9 mouse cellular contexts compared by ENCODE assay signal in the genomic region with DNA sequence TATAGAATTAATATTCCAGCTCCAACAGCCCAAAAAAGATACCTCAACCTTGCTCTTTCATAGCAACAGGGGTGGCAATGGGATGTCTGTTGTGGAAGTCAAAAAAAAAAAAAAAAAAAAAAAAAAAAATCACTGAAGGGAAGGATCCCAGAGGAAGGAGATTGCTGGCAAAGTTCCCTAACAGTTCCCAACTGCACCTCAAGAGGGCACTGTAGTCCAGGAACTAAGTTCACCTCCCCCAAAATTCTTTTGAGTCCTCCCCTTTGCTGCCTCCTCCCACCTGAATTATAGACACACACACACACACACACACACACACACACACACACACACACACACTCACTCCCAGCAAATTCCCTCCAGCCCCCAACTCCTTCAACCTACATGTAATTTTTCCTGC. TPM values are rescaled to one million over a fixed set of nuclear protein-coding genes. Genes with fewer than 3 reads are reported as not detected.
DNase-seq lines count a peak whose midpoint lies in the region; ATAC-seq and TF ChIP-seq lines count a peak whose summit lies in the region.
"Had no signal": no experiment of that assay in that cellular context is flagged by ENCODE, and none has a peak within 500 bp of the region (broad histone marks: within the 10 kb centered on the region; RNA-seq: fewer than 3 reads in every experiment).

No protein-coding gene starts in this region.

- peak; percentile 66 for TF ChIP-seq CTCF in liver, adult 2 months (IDR thresholded peaks at IDR 0.05; ENCODE audit: low read depth, low read length)

- no peak overlapping the region for H3K4me3 ChIP-seq in kidney, embryonic 15.5 days (replicated peaks)
- H3K4me3 ChIP-seq in liver, adult 2 months (ENCODE audit: insufficient read depth, low read depth, low read length): no peak overlapping the region

- DNase-seq in kidney, adult 11 months: peak; percentile 74
- peak; percentile 71 to 72 for DNase-seq in adrenal gland, postnatal 36 days
- peak; percentile 91 for DNase-seq in kidney, adult 9 months
- peak; percentile 80 for DNase-seq in liver, adult 2 months (ENCODE audit: extremely low read depth, low read depth, low spot score)
- DNase-seq in retina, adult 2 months (ENCODE audit: low read depth, low spot score): peak; percentile 26
- peak; percentile 36 for DNase-seq in urinary bladder, adult 2 months (ENCODE audit: low spot score)

- no peaks in the 10 kb centered on the region for H3K36me3 ChIP-seq in kidney, embryonic 15.5 days
- H3K36me3 ChIP-seq in liver, adult 2 months (ENCODE audit: control insufficient read depth, insufficient read depth, low read length): no peaks in the 10 kb centered on the region

- peaks cover 24% of the 10 kb centered on the region for H3K4me1 ChIP-seq in kidney, embryonic 15.5 days
- H3K4me1 ChIP-seq in liver, adult 2 months (ENCODE audit: control insufficient read depth, insufficient read depth, low read length): peaks cover 4% of the 10 kb centered on the region

- H3K9me3 ChIP-seq in kidney, embryonic 15.5 days (replicated peaks): no peaks in the 10 kb centered on the region

- H3K4me2 ChIP-seq in kidney, embryonic 15.5 days: no peak overlapping the region

- no peak overlapping the region for H3K27ac ChIP-seq in kidney, embryonic 15.5 days
- peak overlapping the region; percentile 30; the same call in 1 of the 2 replicates for H3K27ac ChIP-seq in liver, adult 2 months (replicated peaks; ENCODE audit: insufficient read depth, low read depth, low read length)

- H3K79me2 ChIP-seq in liver, adult 2 months (ENCODE audit: control insufficient read depth, insufficient read depth, low read length): no peaks in the 10 kb centered on the region

- no peak overlapping the region for H3K9ac ChIP-seq in kidney, embryonic 15.5 days
- H3K9ac ChIP-seq in liver, adult 2 months (ENCODE audit: low read depth, low read length): no peak overlapping the region

- ATAC-seq in kidney, embryonic 15.5 days (replicated peaks; ENCODE audit: low FRiP score): no peak
- 0 out of 2 replicates have a peak, but pooled peaks have one; percentile 57 for ATAC-seq in erythroblast, adult 5-6 weeks (replicated peaks; ENCODE audit: low FRiP score, poor library complexity, severe bottlenecking)

- H3K27me3 ChIP-seq in kidney, embryonic 15.5 days: peaks cover 25% of the 10 kb centered on the region
- no peaks in the 10 kb centered on the region; the same call in 1 of the 2 replicates for H3K27me3 ChIP-seq in liver, adult 2 months (ENCODE audit: control insufficient read depth, insufficient read depth, low read length)

- TF ChIP-seq POLR2A in liver, adult 2 months (IDR thresholded peaks at IDR 0.05; ENCODE audit: extremely low read depth, insufficient read depth, low read length): no peak

RNA-seq across cellular contexts. Expression of a gene that starts 4.3 kb away (rescaled TPM):
- 0.06 and 0.09 TPM in 2 replicates for polyA plus RNA-seq in kidney, embryonic 15.5 days (2015; fragmentation: Nextera tagmentation; extraction: Ambion mirVana)
- under 1 TPM in 1 of 2 experiments, not detected in 1; 0.03 TPM for total RNA-seq in adrenal gland, postnatal 36 days (2021)
- not detected in 2 replicates for total RNA-seq in erythroblast, adult 5-6 weeks (2015; ENCODE audit: low replicate concordance)
- not detected in 2 replicates for total RNA-seq in erythroblast, adult 5-6 weeks (2017; ENCODE audit: low replicate concordance)
- under 0.01 TPM in 1 of 2 replicates, not detected in the other for total RNA-seq in liver, adult 2 months (2014; rRNA removed)
- polyA plus RNA-seq in liver, adult 2 months (2012; rRNA removed): 0.02 TPM in 1 of 2 replicates, not detected in the other
- 0.11 and 0.15 TPM in 2 replicates for polyA plus RNA-seq in urinary bladder, adult 2 months (2012; rRNA removed)

RNA-seq across cellular contexts. Expression of a gene that starts 21.2 kb away (rescaled TPM):
- 55.9 and 57.7 TPM in 2 replicates for polyA plus RNA-seq in kidney, embryonic 15.5 days (2015; fragmentation: Nextera tagmentation; extraction: Ambion mirVana)
- 10 to 100 TPM; 25.6 to 27.0 TPM for total RNA-seq in adrenal gland, postnatal 36 days (2021)
- 9.0 TPM in 1 of 2 replicates, not detected in the other for total RNA-seq in erythroblast, adult 5-6 weeks (2015; ENCODE audit: low replicate concordance)
- total RNA-seq in erythroblast, adult 5-6 weeks (2017; ENCODE audit: low replicate concordance): 4.4 and 7.2 TPM in 2 replicates
- total RNA-seq in liver, adult 2 months (2014; rRNA removed): 5.9 and 8.0 TPM in 2 replicates
- 15.4 and 17.8 TPM in 2 replicates for polyA plus RNA-seq in liver, adult 2 months (2012; rRNA removed)
- 23.4 and 29.6 TPM in 2 replicates for polyA plus RNA-seq in urinary bladder, adult 2 months (2012; rRNA removed)

RNA-seq across cellular contexts. Expression of a gene that starts 37.2 kb away (rescaled TPM):
- polyA plus RNA-seq in kidney, embryonic 15.5 days (2015; fragmentation: Nextera tagmentation; extraction: Ambion mirVana): 13.2 and 14.7 TPM in 2 replicates
- 10 to 100 TPM; 32.0 to 32.8 TPM for total RNA-seq in adrenal gland, postnatal 36 days (2021)
- total RNA-seq in erythroblast, adult 5-6 weeks (2015; ENCODE audit: low replicate concordance): 5.6 and 6.1 TPM in 2 replicates
- 5.3 and 8.4 TPM in 2 replicates for total RNA-seq in erythroblast, adult 5-6 weeks (2017; ENCODE audit: low replicate concordance)
- total RNA-seq in liver, adult 2 months (2014; rRNA removed): 2.7 and 4.2 TPM in 2 replicates
- polyA plus RNA-seq in liver, adult 2 months (2012; rRNA removed): 9.3 and 14.0 TPM in 2 replicates
- 32.4 and 34.7 TPM in 2 replicates for polyA plus RNA-seq in urinary bladder, adult 2 months (2012; rRNA removed)

RNA-seq across cellular contexts. Expression of a gene that starts 51.9 kb away (rescaled TPM):
- polyA plus RNA-seq in kidney, embryonic 15.5 days (2015; fragmentation: Nextera tagmentation; extraction: Ambion mirVana): 0.45 TPM in 1 of 2 replicates, not detected in the other
- total RNA-seq in adrenal gland, postnatal 36 days (2021): not detected
- not detected in 2 replicates for total RNA-seq in erythroblast, adult 5-6 weeks (2015; ENCODE audit: low replicate concordance)
- not detected in 2 replicates for total RNA-seq in erythroblast, adult 5-6 weeks (2017; ENCODE audit: low replicate concordance)
- total RNA-seq in liver, adult 2 months (2014; rRNA removed): not detected in 2 replicates
- polyA plus RNA-seq in liver, adult 2 months (2012; rRNA removed): not detected in 2 replicates
- not detected in 2 replicates for polyA plus RNA-seq in urinary bladder, adult 2 months (2012; rRNA removed)
- polyA plus RNA-seq: gonadal fat pad, adult 2 months had no signal

RNA-seq across cellular contexts. Expression of a gene that starts 52.2 kb away (rescaled TPM):
- polyA plus RNA-seq in kidney, embryonic 15.5 days (2015; fragmentation: Nextera tagmentation; extraction: Ambion mirVana): 337 and 348 TPM in 2 replicates
- total RNA-seq in adrenal gland, postnatal 36 days (2021): 100 to 1,000 TPM; 544 to 638 TPM
- total RNA-seq in erythroblast, adult 5-6 weeks (2015; ENCODE audit: low replicate concordance): 77.0 and 113 TPM in 2 replicates
- 94.2 and 96.3 TPM in 2 replicates for total RNA-seq in erythroblast, adult 5-6 weeks (2017; ENCODE audit: low replicate concordance)
- total RNA-seq in liver, adult 2 months (2014; rRNA removed): 87.2 and 134 TPM in 2 replicates
- polyA plus RNA-seq in liver, adult 2 months (2012; rRNA removed): 332 and 431 TPM in 2 replicates
- 363 and 433 TPM in 2 replicates for polyA plus RNA-seq in urinary bladder, adult 2 months (2012; rRNA removed)

Comparison
In these comparisons a context has a peak if more than half of its experiments do, and no peak if none do; other contexts are left out.
1. DNase-seq: peak in every context shown above with its lines; median percentile 91 in kidney, adult 9 months; 80 in liver, adult 2 months; 74 in kidney, adult 11 months; 72 in adrenal gland, postnatal 36 days; 36 in urinary bladder, adult 2 months; 26 in retina, adult 2 months.